Mouse (Mus musculus) E14TG2a.4 (cell line): ENCODE measurements around the gene Slc25a28.

Experiments
- CTCF ChIP-seq: conservative IDR thresholded peaks from 2 replicates; pipeline ENCODE4 v1.5.1; 2014; ENCODE audit warnings: low read length
- NANOG ChIP-seq: IDR thresholded peaks from 2 replicates; pipeline ENCODE4 v1.6.1; 2014; ENCODE audit warnings: borderline replicate concordance, low read length, mixed read lengths

GRCm38 (mm10) chr19:43699763-43700155 is 25.1 kb upstream of the Slc25a28 start:
- no peak for TF ChIP-seq CTCF
- no peak for TF ChIP-seq NANOG
